Mouse (Mus musculus) liver, postnatal 0 days (tissue): ENCODE results near the gene Cbln1.

Experiments
- CTCF ChIP-seq: sonication (generic); IDR thresholded peaks from 2 replicates; pipeline ENCODE4 v1.5.1; 2016; ENCODE audit warnings: antibody characterized with exemption, low read depth
- EP300 ChIP-seq: IDR thresholded peaks from 2 replicates; pipeline ENCODE4 v1.6.1; 2016; ENCODE audit warnings: antibody characterized with exemption, low read depth, mild to moderate bottlenecking

DNA sequence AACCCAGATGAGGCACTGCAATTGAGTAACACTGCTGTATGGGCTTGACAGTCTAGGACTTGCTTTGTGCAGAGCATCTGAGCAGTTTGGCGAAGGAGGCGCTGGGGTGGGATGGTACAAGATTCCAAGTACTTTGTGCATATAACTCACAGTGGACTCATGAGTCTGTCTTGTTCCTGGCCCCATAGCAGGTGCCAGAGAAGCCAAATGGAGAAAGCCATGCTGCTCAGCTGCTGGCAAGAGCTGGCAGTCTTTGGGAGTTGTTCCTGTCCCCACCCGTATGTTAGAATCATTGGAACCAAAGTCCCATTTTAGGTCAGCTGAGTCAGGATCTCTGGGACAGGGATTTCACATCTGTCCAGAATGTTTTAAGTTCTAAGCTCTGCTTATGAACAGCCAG lies 44.7 kb upstream of the Cbln1 start:
- TF ChIP-seq CTCF: no peak
- no peak for TF ChIP-seq EP300
